Mouse (Mus musculus) forebrain, embryonic 16.5 days (tissue): ENCODE measurements at regions not wholly inside any gene's neighbourhood (a gene's known extent, or its start where the extent isn't known, plus 50 kb on each side); places are given as distances from the start of the nearest gene placed in this dataset.

Source experiments
- ATAC-seq: fragments of 200-750 bp; cut with Nextera tagmentation; 2 replicates; pipeline ENCODE4 v1.8.0; 2017; ENCODE audit warnings: mild to moderate bottlenecking, moderate library complexity
- H3K27ac ChIP-seq: fragments of 300-500 bp; sonication (generic); 2 replicates; pipeline ENCODE4 v1.5.1; 2014; ENCODE audit warnings: low read length, control low read depth
- H3K27me3 ChIP-seq: fragments of 300-500 bp; sonication (generic); replicated peaks from 2 replicates; pipeline ENCODE4 v1.6.1; 2014; ENCODE audit warnings: low read length; ENCODE audit not compliant: control insufficient read depth, insufficient read depth
- H3K36me3 ChIP-seq: fragments of 300-500 bp; sonication (generic); 2 replicates; pipeline ENCODE4 v1.6.1; 2014; ENCODE audit not compliant: control insufficient read depth, insufficient read depth
- H3K4me1 ChIP-seq: fragments of 300-500 bp; sonication (generic); replicated peaks from 2 replicates; pipeline ENCODE4 v1.6.1; 2014; ENCODE audit warnings: low read length; ENCODE audit not compliant: control insufficient read depth, insufficient read depth
- H3K4me2 ChIP-seq: fragments of 300-500 bp; sonication (generic); 2 replicates; pipeline ENCODE4 v1.6.1; 2014; ENCODE audit warnings: mild to moderate bottlenecking, low read length, control low read depth
- H3K4me3 ChIP-seq: fragments of 300-500 bp; sonication (generic); replicated peaks from 2 replicates; pipeline ENCODE4 v1.5.1; 2014; ENCODE audit warnings: mild to moderate bottlenecking, low read length, control low read depth
- H3K9ac ChIP-seq: fragments of 300-500 bp; sonication (generic); replicated peaks from 2 replicates; pipeline ENCODE4 v1.6.1; 2014; ENCODE audit warnings: low read depth, low read length, control low read depth
- H3K9me3 ChIP-seq: fragments of 300-500 bp; sonication (generic); 2 replicates; pipeline ENCODE4 v1.6.1; 2016; ENCODE audit warnings: low read length; ENCODE audit not compliant: control insufficient read depth
- WGBS: fragments of 180-500 bp; shearing (Covaris S2); extraction: QIAGEN DNeasy Blood & Tissue Kit; methylation state at CpG from one replicate; pipeline ENCODE4 v1.1.7; 2014; 5-methylcytosine and 5-hydroxymethylcytosine counted together

DNA sequence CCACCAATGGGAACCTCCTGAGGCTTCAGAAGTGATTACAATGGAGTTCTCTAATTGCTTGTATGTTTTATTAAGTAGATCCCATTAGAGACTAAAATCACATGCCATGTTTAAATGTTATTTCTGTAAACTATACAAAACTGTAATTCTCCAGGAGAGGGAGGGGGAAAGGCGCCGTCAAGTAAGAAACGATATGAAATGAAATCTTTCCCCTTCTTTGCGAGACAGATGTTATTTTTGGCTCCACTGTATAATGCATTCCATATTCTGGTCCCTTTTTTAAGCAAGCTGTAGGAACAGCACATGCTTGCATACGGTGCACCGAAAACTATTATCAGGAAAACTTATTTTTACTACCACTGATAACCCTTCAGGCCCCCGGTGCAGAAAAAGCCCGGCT is 141.0 kb upstream of the Gdnf start:
- H3K9ac ChIP-seq: no peak overlapping the region
- no peaks in the 10 kb centered on the region for H3K27me3 ChIP-seq
- ATAC-seq: no peak
- no peaks in the 10 kb centered on the region for H3K36me3 ChIP-seq
- H3K4me2 ChIP-seq: no peak overlapping the region
- H3K4me1 ChIP-seq: no peaks in the 10 kb centered on the region
- 84% methylated on average over 8 of the region's 8 CpGs for WGBS
- no peaks in the 10 kb centered on the region for H3K9me3 ChIP-seq
- no peak overlapping the region for H3K27ac ChIP-seq
- no peak overlapping the region for H3K4me3 ChIP-seq

DNA sequence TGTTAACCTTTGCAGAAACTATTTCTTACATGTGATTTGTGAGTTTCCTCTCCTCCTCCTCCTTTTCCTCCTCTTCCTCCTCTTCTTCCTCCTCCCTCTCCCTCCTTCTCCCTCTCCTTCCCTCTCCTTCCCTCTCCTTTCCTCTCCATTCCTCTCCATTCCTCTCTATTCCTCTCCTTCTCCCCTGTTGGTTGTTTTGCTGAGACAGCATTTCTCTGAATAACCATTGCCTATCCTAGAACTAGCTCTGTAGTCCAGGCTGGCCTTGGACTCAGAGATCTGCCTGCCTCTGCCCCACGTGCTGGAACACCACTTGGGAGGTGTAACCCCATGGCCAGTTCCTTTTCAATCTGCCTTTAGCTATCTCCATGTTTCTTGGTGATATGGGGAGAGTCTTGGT is 133.7 kb upstream of the Gdnf start:
- Histone ChIP-seq H3K4me2 (no peak overlapping the region), H3K9me3 (no peaks in the 10 kb centered on the region), H3K4me3 (no peak overlapping the region), H3K9ac (no peak overlapping the region), H3K36me3 (no peaks in the 10 kb centered on the region), H3K27me3 (no peaks in the 10 kb centered on the region), H3K27ac (no peak overlapping the region), H3K4me1 (no peaks in the 10 kb centered on the region)
- no peak for ATAC-seq
- WGBS: 73% methylated on average over 1 of the region's 1 CpGs

DNA sequence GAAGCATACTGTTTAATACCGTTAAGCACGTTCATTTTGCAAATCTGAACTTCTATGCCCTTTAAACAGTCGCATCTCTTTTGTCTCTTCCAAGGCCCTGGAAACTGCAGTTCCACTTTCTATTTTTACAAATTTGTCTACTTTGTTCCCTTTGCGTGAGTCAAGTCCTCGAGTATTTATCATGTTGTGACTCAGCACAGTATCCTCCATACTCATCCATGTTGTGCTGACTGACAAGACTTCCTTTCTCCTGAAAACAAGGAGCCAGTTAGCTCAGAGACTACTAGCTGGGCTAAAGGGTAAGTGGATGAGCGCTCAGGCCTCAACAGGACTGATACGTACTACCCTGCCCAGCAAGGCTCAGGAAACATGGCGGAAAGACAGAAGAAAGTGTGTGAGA is 131.9 kb upstream of the Gdnf start:
- Histone ChIP-seq H3K4me2 (no peak overlapping the region), H3K9me3 (no peaks in the 10 kb centered on the region), H3K4me1 (no peaks in the 10 kb centered on the region), H3K36me3 (no peaks in the 10 kb centered on the region), H3K27ac (no peak overlapping the region), H3K4me3 (no peak overlapping the region), H3K9ac (no peak overlapping the region), H3K27me3 (no peaks in the 10 kb centered on the region)
- ATAC-seq: no peak
- 91% methylated on average over 8 of the region's 8 CpGs for WGBS

DNA sequence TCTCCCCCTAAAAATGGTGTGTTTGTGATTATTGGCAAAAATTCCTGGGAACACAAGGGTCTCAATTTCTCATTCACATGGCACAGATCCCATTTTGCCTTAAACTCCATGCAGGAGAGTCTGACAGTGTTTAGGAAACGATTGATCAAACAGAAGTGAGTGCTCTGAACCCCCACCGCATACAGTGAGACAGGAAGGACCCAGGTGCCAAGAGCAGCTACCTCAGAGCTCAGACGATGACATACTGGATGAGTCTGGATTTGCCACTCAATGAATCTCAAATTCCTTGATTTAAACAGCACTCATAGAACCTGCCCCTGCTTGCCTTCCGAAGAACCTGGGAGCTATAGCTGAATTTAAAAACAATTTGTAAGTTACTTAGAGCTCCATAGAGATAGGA is 129.6 kb upstream of the Gdnf start:
- Histone ChIP-seq H3K4me1 (no peaks in the 10 kb centered on the region), H3K4me3 (no peak overlapping the region), H3K4me2 (no peak overlapping the region), H3K9ac (no peak overlapping the region), H3K27me3 (no peaks in the 10 kb centered on the region), H3K36me3 (no peaks in the 10 kb centered on the region), H3K9me3 (no peaks in the 10 kb centered on the region), H3K27ac (no peak overlapping the region)
- no peak for ATAC-seq
- 83% methylated on average over 4 of the region's 4 CpGs for WGBS

DNA sequence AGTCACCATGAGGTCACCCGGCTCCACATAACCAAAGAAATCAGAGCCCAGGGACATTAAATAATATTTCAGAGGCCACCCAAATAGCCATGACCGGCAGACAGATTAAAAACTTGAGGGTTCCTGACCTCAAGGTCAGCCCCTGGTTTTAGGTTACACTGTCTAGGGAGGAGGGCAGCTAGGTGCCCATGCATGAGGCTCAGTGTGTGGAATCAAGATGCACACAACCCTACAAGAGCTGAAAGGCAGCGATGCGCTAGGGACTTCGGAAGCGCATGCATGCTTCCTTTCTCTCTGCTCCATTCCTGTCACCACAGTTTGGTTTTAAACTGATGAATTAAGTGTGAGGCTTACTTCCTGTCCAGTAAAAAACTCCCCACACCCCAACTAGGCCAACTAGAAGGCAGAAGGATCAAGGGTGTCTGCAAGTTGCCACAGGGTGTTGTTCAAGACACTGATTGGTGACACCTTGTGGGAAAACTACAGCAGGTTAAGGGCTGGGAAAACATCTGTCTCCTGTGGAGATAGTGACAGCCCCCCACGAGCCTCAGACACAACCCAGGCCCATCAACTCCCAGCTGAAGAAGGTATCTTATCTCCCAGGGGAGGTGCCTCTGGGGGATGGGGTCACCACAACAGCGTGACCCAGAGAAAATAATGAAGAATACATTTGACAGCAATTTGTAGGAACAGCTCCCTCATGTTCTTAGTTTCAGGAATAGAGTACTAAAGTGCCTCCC is 127.2 kb upstream of the Gdnf start:
- ATAC-seq: no peak
- Histone ChIP-seq H3K9ac (no peak overlapping the region), H3K4me2 (no peak overlapping the region), H3K9me3 (no peaks in the 10 kb centered on the region), H3K4me1 (no peaks in the 10 kb centered on the region), H3K4me3 (no peak overlapping the region), H3K27me3 (no peaks in the 10 kb centered on the region), H3K36me3 (no peaks in the 10 kb centered on the region), H3K27ac (no peak overlapping the region)
- whole genome bisulfite sequencing: 84% methylated on average over 8 of the region's 8 CpGs

DNA sequence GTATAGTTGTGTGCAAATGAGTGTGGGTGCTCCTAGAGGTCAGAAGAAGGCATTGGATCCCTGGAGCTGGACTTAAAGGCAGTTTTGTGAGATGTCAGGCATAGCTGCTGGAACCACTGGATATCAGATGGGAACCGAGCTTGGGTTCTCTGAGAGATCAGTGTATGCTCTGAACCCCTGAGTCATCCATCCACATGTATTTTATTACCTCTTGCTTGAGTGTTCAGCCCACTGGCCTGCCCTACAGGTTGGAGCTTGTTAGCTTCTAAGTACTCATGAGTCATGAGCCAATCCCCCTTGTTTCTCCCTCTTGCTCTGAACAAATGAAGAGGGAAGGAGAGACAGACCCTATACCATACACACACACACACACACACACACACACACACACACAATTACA is 119.4 kb upstream of the Gdnf start:
- no peaks in the 10 kb centered on the region for H3K36me3 ChIP-seq
- no peak overlapping the region for H3K4me3 ChIP-seq
- no peaks in the 10 kb centered on the region for H3K9me3 ChIP-seq
- ATAC-seq: no peak
- no peaks in the 10 kb centered on the region for H3K27me3 ChIP-seq
- H3K4me1 ChIP-seq: no peaks in the 10 kb centered on the region
- H3K9ac ChIP-seq: no peak overlapping the region
- H3K27ac ChIP-seq: no peak overlapping the region
- no peak overlapping the region for H3K4me2 ChIP-seq
- WGBS: 88% methylated on average over 1 of the region's 1 CpGs

DNA sequence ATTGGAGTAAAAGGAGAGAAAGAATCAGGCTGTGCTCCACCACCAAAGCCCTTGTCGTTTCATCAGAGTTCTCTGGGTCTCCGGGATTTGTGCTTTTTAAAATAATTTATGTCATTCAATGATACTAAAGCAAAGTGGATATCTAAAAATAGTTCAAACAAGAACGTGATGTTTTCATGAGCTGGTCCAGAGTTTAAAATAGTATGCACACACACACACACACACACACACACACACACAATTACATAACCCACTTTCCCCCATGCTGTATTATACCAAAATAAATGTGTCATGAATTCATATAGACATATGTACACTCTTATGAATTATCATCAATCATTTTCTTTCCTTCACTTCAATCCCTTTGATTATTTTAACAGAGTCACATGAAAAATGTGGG is 118.5 kb upstream of the Gdnf start:
- no peak for ATAC-seq
- H3K27me3 ChIP-seq: no peaks in the 10 kb centered on the region
- no peaks in the 10 kb centered on the region for H3K4me1 ChIP-seq
- H3K9ac ChIP-seq: no peak overlapping the region
- H3K4me3 ChIP-seq: no peak overlapping the region
- H3K36me3 ChIP-seq: no peaks in the 10 kb centered on the region
- no peaks in the 10 kb centered on the region for H3K9me3 ChIP-seq
- H3K27ac ChIP-seq: no peak overlapping the region
- WGBS: 86% methylated on average over 3 of the region's 3 CpGs
- no peak overlapping the region for H3K4me2 ChIP-seq

DNA sequence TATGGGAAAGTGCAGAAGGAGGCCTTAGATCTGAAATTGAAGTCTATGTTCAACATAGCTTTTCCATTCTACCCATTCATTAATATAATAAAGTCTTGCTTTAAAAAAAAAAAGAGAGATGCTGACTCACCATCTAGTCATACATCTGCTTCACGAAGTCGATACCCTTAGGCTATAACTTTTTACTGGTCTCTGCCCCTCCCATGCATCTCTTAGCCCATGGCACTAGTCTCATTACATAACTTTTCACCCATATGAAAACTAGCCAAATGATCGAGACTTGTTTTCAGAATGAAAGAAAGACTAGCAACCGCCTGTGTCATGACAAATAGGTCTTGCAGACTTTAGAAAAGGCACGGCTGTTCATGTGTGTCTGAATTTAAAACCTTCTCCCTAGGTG is 116.6 kb upstream of the Gdnf start:
- no peak overlapping the region for H3K27ac ChIP-seq
- WGBS: 93% methylated on average over 5 of the region's 5 CpGs
- no peaks in the 10 kb centered on the region for H3K4me1 ChIP-seq
- no peaks in the 10 kb centered on the region for H3K27me3 ChIP-seq
- H3K4me3 ChIP-seq: no peak overlapping the region
- no peak overlapping the region for H3K4me2 ChIP-seq
- H3K9me3 ChIP-seq: no peaks in the 10 kb centered on the region
- ATAC-seq: no peak
- no peaks in the 10 kb centered on the region for H3K36me3 ChIP-seq
- H3K9ac ChIP-seq: no peak overlapping the region

DNA sequence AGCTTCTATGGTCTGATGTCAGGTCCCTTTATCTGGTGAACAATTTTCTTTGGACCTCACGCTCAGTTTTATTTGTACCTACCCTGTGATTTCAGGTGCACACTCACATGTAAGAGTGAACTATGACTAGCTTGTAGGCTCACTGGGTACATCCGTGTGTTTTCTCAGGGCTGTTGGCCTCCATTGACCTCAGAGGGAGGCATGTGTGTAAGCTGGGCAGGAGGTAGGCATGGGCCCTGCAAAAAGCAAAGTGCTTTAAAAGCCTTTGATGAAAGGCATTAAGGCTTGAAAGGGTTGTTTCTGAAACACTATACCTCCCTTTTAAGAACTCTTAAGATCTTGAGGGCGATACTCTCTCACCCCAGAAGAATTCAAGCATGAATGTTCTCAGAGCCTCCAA is 112.9 kb upstream of the Gdnf start:
- H3K4me3 ChIP-seq: no peak overlapping the region
- ATAC-seq: no peak
- 37% methylated on average over 3 of the region's 3 CpGs for WGBS
- H3K4me2 ChIP-seq: no peak overlapping the region
- H3K27me3 ChIP-seq: no peaks in the 10 kb centered on the region
- no peaks in the 10 kb centered on the region for H3K36me3 ChIP-seq
- H3K27ac ChIP-seq: no peak overlapping the region
- H3K9ac ChIP-seq: no peak overlapping the region
- H3K9me3 ChIP-seq: no peaks in the 10 kb centered on the region
- no peaks in the 10 kb centered on the region for H3K4me1 ChIP-seq

DNA sequence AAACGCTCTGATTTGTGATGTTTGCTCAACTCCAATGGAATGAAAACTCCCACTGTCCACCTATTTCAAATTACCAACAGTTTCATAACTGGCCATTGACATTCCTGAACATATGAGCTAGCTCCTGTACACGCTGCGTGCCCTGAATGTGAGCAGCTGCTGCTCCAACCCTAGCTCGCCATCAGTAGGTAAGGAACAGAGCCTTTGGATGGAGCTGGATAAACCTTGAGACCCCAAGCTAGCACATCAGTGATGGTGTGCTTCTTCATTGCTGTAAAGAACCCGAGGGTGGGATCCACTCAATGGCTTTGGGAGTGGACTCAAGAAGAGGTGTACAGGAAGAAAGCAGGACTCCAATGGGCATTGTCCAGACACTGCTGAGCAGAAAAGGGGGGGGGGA is 101.8 kb upstream of the Gdnf start:
- 90% methylated on average over 5 of the region's 5 CpGs for WGBS
- no peak overlapping the region for H3K4me2 ChIP-seq
- no peaks in the 10 kb centered on the region for H3K9me3 ChIP-seq
- H3K27me3 ChIP-seq: no peaks in the 10 kb centered on the region
- no peak for ATAC-seq
- H3K4me3 ChIP-seq: no peak overlapping the region
- no peaks in the 10 kb centered on the region for H3K36me3 ChIP-seq
- no peak overlapping the region for H3K27ac ChIP-seq
- H3K9ac ChIP-seq: no peak overlapping the region
- no peaks in the 10 kb centered on the region for H3K4me1 ChIP-seq
